Comparison of ENCODE assay signal across 9 mouse cellular contexts in genomic region chr10:57183560-57183959, GRCm38 (mm10).
DNase-seq lines count a peak whose midpoint lies in the region; ATAC-seq and TF ChIP-seq lines count a peak whose summit lies in the region.
"Had no signal": no experiment of that assay in that cellular context is flagged by ENCODE, and none has a peak within 500 bp of the region (broad histone marks: within the 10 kb centered on the region; RNA-seq: fewer than 3 reads in every experiment).

No protein-coding gene starts in this region.

- TF ChIP-seq EP300 in lung, postnatal 0 days (IDR thresholded peaks at IDR 0.05) = peak; percentile 43

- no peak overlapping the region for H3K9ac ChIP-seq in forebrain, embryonic 11.5 days (ENCODE audit: low read length)
- no peak overlapping the region for H3K9ac ChIP-seq in forebrain, embryonic 12.5 days
- no peak overlapping the region for H3K9ac ChIP-seq in midbrain, postnatal 0 days (replicated peaks; ENCODE audit: low read length, poor library complexity, severe bottlenecking)
- H3K9ac ChIP-seq in midbrain, embryonic 13.5 days (replicated peaks) = no peak overlapping the region
- no peak overlapping the region for H3K9ac ChIP-seq in hindbrain, postnatal 0 days (replicated peaks; ENCODE audit: low read length)
- no peak overlapping the region for H3K9ac ChIP-seq in lung, postnatal 0 days (replicated peaks; ENCODE audit: low read depth)
- H3K9ac ChIP-seq: midbrain, embryonic 12.5 days had no signal

- peak; percentile 74 for TF ChIP-seq CTCF in midbrain, postnatal 0 days (IDR thresholded peaks at IDR 0.05)
- TF ChIP-seq CTCF in hindbrain, postnatal 0 days (IDR thresholded peaks at IDR 0.05; ENCODE audit: low read depth) = peak; percentile 70
- peak; percentile 76 for TF ChIP-seq CTCF in lung, postnatal 0 days (IDR thresholded peaks at IDR 0.05)

- H3K36me3 ChIP-seq in forebrain, embryonic 11.5 days (ENCODE audit: control insufficient read depth, insufficient read depth, low read length) = no peaks in the 10 kb centered on the region
- no peaks in the 10 kb centered on the region for H3K36me3 ChIP-seq in forebrain, embryonic 12.5 days (replicated peaks)
- no peaks in the 10 kb centered on the region for H3K36me3 ChIP-seq in midbrain, postnatal 0 days (ENCODE audit: insufficient read depth, low read length)
- no peaks in the 10 kb centered on the region for H3K36me3 ChIP-seq in midbrain, embryonic 13.5 days
- H3K36me3 ChIP-seq in hindbrain, postnatal 0 days (ENCODE audit: insufficient read depth, low read length) = no peaks in the 10 kb centered on the region
- no peaks in the 10 kb centered on the region for H3K36me3 ChIP-seq in lung, postnatal 0 days (ENCODE audit: insufficient read depth, low read length)
- H3K36me3 ChIP-seq: midbrain, embryonic 12.5 days had no signal

- no peaks in the 10 kb centered on the region for H3K27me3 ChIP-seq in forebrain, embryonic 11.5 days (ENCODE audit: control insufficient read depth, insufficient read depth, low read length)
- H3K27me3 ChIP-seq in forebrain, embryonic 12.5 days = no peaks in the 10 kb centered on the region
- no peaks in the 10 kb centered on the region for H3K27me3 ChIP-seq in midbrain, postnatal 0 days (ENCODE audit: insufficient read depth, low read length)
- H3K27me3 ChIP-seq in midbrain, embryonic 13.5 days = no peaks in the 10 kb centered on the region
- no peaks in the 10 kb centered on the region for H3K27me3 ChIP-seq in hindbrain, postnatal 0 days (ENCODE audit: insufficient read depth, low read length)
- H3K27me3 ChIP-seq in lung, postnatal 0 days (replicated peaks; ENCODE audit: insufficient read depth, low read length) = no peaks in the 10 kb centered on the region
- H3K27me3 ChIP-seq: midbrain, embryonic 12.5 days had no signal

- WGBS in forebrain, embryonic 11.5 days = 84% methylated on average over 1 of the region's 1 CpGs
- WGBS in forebrain, embryonic 12.5 days = 63% methylated on average over 1 of the region's 1 CpGs
- 79% methylated on average over 1 of the region's 1 CpGs for WGBS in midbrain, postnatal 0 days
- WGBS in midbrain, embryonic 13.5 days = 80% methylated on average over 1 of the region's 1 CpGs
- 68% methylated on average over 1 of the region's 1 CpGs for WGBS in hindbrain, postnatal 0 days
- WGBS in lung, postnatal 0 days = 62% methylated on average over 1 of the region's 1 CpGs

- H3K27ac ChIP-seq in forebrain, embryonic 11.5 days (ENCODE audit: low read depth, low read length) = no peak overlapping the region
- H3K27ac ChIP-seq in forebrain, embryonic 12.5 days = no peak overlapping the region
- H3K27ac ChIP-seq in midbrain, postnatal 0 days (ENCODE audit: low read depth, low read length) = no peak overlapping the region
- H3K27ac ChIP-seq in midbrain, embryonic 13.5 days = no peak overlapping the region
- H3K27ac ChIP-seq in hindbrain, postnatal 0 days = no peak overlapping the region
- no peak overlapping the region for H3K27ac ChIP-seq in lung, postnatal 0 days (ENCODE audit: low read length)
- H3K27ac ChIP-seq: midbrain, embryonic 12.5 days had no signal

- no peak overlapping the region for H3K4me3 ChIP-seq in forebrain, embryonic 11.5 days (ENCODE audit: low read depth, low read length)
- H3K4me3 ChIP-seq in forebrain, embryonic 12.5 days (replicated peaks) = no peak overlapping the region
- no peak overlapping the region for H3K4me3 ChIP-seq in midbrain, postnatal 0 days (ENCODE audit: low read depth, low read length)
- H3K4me3 ChIP-seq in midbrain, embryonic 13.5 days (replicated peaks) = no peak overlapping the region
- no peak overlapping the region for H3K4me3 ChIP-seq in hindbrain, postnatal 0 days (ENCODE audit: low read length)
- no peak overlapping the region for H3K4me3 ChIP-seq in lung, postnatal 0 days (ENCODE audit: low read depth, low read length)
- H3K4me3 ChIP-seq: midbrain, embryonic 12.5 days had no signal

- DNase-seq in forebrain, embryonic 11.5 days (ENCODE audit: low spot score) = peak; percentile 53
- DNase-seq in midbrain, postnatal 0 days (ENCODE audit: low spot score) = peak; percentile 51
- DNase-seq in cerebellum, postnatal 14 days = peak; percentile 72 to 78
- DNase-seq in hindbrain, postnatal 0 days (ENCODE audit: low spot score) = peak; percentile 76
- DNase-seq in lung, postnatal 0 days (ENCODE audit: low spot score) = peak; percentile 75
- DNase-seq in thymus, postnatal 36 days = no peak

- no peak overlapping the region for H3K4me2 ChIP-seq in forebrain, embryonic 11.5 days (ENCODE audit: low read depth, low read length, severe bottlenecking)
- H3K4me2 ChIP-seq in forebrain, embryonic 12.5 days = no peak overlapping the region
- no peak overlapping the region for H3K4me2 ChIP-seq in midbrain, postnatal 0 days (ENCODE audit: low read depth, low read length, poor library complexity, severe bottlenecking)
- no peak overlapping the region for H3K4me2 ChIP-seq in midbrain, embryonic 13.5 days (replicated peaks)
- H3K4me2 ChIP-seq in hindbrain, postnatal 0 days (ENCODE audit: low read depth, low read length) = no peak overlapping the region
- H3K4me2 ChIP-seq in lung, postnatal 0 days (replicated peaks; ENCODE audit: low read depth, low read length) = no peak overlapping the region
- H3K4me2 ChIP-seq: midbrain, embryonic 12.5 days had no signal

- no peaks in the 10 kb centered on the region for H3K4me1 ChIP-seq in forebrain, embryonic 11.5 days (replicated peaks; ENCODE audit: control insufficient read depth, insufficient read depth, low read length)
- no peaks in the 10 kb centered on the region for H3K4me1 ChIP-seq in forebrain, embryonic 12.5 days
- no peaks in the 10 kb centered on the region for H3K4me1 ChIP-seq in midbrain, postnatal 0 days (ENCODE audit: insufficient read depth, low read length)
- H3K4me1 ChIP-seq in midbrain, embryonic 13.5 days (replicated peaks) = no peaks in the 10 kb centered on the region
- no peaks in the 10 kb centered on the region for H3K4me1 ChIP-seq in hindbrain, postnatal 0 days (ENCODE audit: insufficient read depth, low read length)
- H3K4me1 ChIP-seq in lung, postnatal 0 days (ENCODE audit: insufficient read depth, low read depth, low read length) = no peaks in the 10 kb centered on the region
- H3K4me1 ChIP-seq: midbrain, embryonic 12.5 days had no signal

- no peak; the same call in 1 of the 2 replicates for ATAC-seq in forebrain, embryonic 11.5 days (replicated peaks; ENCODE audit: low FRiP score)
- ATAC-seq in forebrain, embryonic 12.5 days (ENCODE audit: low FRiP score) = no peak
- no peak for ATAC-seq in midbrain, postnatal 0 days (ENCODE audit: low FRiP score)
- no peak for ATAC-seq in midbrain, embryonic 13.5 days
- 0 out of 2 replicates have a peak, but pooled peaks have one; percentile 29 for ATAC-seq in hindbrain, postnatal 0 days
- no peak for ATAC-seq in lung, postnatal 0 days

- no peaks in the 10 kb centered on the region for H3K9me3 ChIP-seq in forebrain, embryonic 11.5 days (ENCODE audit: control insufficient read depth, low read length)
- H3K9me3 ChIP-seq in forebrain, embryonic 12.5 days = no peaks in the 10 kb centered on the region
- no peaks in the 10 kb centered on the region for H3K9me3 ChIP-seq in midbrain, postnatal 0 days (ENCODE audit: low read length)
- no peaks in the 10 kb centered on the region for H3K9me3 ChIP-seq in midbrain, embryonic 13.5 days
- H3K9me3 ChIP-seq in hindbrain, postnatal 0 days (ENCODE audit: low read length) = no peaks in the 10 kb centered on the region
- H3K9me3 ChIP-seq in lung, postnatal 0 days (ENCODE audit: low read length) = no peaks in the 10 kb centered on the region
- H3K9me3 ChIP-seq: midbrain, embryonic 12.5 days had no signal

Comparison
In these comparisons a context has a peak if more than half of its experiments do, and no peak if none do; other contexts are left out.
1. DNase-seq: peak in forebrain, embryonic 11.5 days (single experiment), midbrain, postnatal 0 days (single experiment), cerebellum, postnatal 14 days (2 of 2), hindbrain, postnatal 0 days (single experiment) and lung, postnatal 0 days (single experiment); none in thymus, postnatal 36 days (0 of 2).
2. Peak in every context shown above with its lines, with median percentiles within 50 percentile points of each other: CTCF ChIP-seq.